Mouse (Mus musculus) embryo, embryonic 10 days (tissue): Measurements from ENCODE around the gene Scn9a.

Experiments used
- DNase-seq: peaks from one replicate; pipeline ENCODE4 v3.0.0-alpha.2; 2015; ENCODE audit warnings: low spot score

Gene Scn9a

DNA sequence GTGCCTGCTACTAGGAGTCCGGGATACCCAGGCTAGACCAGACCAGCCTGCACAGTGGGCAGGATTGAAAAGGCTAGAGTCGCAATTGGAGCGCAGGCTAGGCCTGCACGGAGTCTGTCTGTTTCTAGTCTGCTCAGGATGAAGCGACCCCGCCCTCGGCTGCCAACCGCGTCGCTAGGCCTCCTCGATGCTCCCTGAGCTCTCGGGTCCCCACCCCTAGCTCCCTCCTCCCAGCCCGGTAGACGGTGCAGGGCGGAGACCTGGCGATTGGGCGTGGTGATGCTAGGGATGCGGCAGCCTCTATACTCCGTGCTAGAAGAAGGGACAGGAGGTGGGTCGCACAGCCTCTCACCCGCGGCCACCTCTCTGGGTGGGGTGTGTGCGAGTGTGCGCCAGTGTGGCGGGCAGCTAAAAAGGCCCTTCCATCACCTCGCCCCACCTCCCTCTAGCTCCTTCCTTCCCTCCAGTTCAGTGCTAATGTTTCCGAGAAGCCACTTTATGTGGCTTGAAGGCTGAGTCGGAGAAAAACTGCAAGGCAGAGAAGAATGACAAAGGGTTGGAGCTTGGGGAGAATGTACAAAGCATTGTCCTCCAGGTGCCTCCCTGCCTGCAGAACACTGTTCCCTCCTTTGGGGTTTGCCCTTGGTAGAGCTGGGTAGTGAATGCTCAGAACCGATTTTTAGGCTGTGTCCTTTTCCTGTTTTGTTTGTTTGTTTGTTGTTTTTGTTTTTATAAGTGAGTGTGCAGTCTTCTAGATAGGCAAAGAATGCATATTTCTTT lies at the start of gene Scn9a:
Scn9a (minus strand) TSS at position 383 of the 780 bp plus-strand sequence.
- peak; percentile 67 for DNase-seq

- DNase-seq, result no peak
Measured at GRCm38 (mm10) chr2:66661988-66662387, 27.2 kb upstream of the Scn9a start.

- DNase-seq, result no peak
Measured at GRCm38 (mm10) chr2:66656430-66656829, 21.7 kb upstream of the Scn9a start.

- DNase-seq, result no peak
Measured at GRCm38 (mm10) chr2:66655431-66655830, 20.7 kb upstream of the Scn9a start.

GRCm38 (mm10) chr2:66644384-66644783 lies 9.6 kb upstream of the Scn9a start:
- peak; percentile 68 for DNase-seq

- no peak for DNase-seq
Measured at GRCm38 (mm10) chr2:66632728-66633127, 2.0 kb downstream of the Scn9a start.

DNA sequence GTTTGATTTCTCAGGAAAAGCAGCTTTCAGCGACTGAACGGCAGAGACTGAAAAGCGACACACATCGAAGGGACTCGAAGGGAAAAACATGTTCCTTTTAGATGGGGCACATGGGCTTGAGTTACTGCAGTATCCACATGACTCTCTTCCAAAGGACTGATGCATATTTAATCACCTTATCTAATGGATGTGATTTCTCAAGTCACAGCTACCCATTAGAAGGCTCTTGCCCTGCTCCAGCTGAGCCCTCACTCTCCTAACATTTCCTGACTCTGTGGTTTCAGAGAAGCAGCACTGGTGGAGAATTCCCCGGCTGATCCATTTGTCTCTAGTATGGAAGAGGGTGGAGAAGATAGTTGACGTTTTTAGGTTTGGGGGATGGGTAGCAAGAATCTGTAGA lies 23.7 kb downstream of the Scn9a start:
- DNase-seq, result no peak

DNA sequence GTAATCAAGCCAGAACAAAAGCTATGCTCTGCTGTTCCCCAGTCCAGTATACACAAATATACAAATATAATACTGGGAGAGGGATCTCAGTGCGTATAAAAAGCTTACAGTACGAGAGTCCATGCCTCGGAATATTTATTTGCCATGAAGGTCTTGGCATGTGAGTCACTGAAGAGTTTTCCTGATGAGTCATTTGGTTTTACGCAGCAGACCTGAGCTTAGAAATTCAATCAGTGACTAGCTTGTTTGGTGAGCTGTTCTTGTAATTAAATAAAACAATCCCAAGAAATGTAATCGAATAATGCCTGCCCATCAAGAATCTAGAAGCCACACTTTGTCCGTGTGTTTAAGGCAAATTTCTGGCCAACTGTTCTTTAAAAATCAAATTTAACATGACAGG lies 37.4 kb downstream of the Scn9a start:
- DNase-seq, result no peak

DNA sequence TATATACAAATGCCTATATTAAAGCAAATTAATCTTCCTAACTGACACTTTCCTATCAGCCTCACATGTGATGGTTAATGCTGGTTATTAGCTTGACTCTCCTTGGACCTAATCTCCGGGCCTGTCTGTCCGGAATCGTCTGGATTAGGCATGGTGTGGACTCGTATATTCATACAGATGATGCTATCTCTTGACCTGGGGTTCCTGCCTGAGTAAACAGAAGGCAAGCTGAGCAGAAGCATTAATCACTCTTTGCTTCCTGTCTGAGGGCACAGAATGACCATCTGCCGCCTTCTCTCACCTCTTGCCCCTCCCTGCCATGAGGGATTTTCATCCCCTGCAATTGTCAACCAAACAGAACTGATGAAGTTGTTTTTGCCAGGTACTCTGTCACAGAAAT lies 38.6 kb downstream of the Scn9a start:
- DNase-seq, result peak; percentile 33

GRCm38 (mm10) chr2:66590151-66590550 lies 44.6 kb downstream of the Scn9a start:
- DNase-seq, result no peak

DNA sequence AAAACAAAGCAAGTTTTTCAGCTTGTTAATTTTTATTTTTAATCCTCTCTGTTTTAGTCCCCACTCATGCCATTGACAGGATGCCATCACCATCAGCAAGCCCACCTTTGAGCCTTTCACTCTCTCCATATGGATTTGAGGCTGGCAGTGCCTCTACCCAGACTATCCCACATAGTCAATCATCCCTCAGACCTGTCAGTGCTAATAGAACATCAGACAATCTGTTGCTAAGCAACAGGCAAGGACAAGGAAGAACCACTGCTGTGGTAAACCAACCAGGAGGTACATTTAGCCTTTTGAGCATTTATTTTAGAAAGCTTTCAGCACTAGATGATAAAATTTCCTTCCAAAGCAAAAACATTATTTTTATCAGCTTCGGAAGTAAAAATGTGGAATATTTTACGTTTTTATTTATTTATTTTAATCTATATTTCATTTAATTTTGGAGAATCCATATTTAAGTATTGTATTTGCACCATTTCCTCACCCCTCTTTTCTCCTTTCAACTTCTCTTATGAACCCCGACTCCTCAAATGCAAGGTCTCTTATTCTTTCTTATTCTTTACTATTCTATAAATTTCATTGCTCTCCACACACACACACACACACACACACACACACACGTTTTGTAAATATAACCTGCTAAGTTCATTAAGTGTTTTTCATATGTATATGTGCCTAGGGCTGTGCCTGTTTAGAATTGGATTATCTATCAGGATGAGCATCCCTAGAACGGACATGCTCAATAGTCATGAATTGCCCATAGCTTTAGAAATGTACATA lies 54.5 kb downstream of the Scn9a start:
- DNase-seq, result peak; percentile 34

DNA sequence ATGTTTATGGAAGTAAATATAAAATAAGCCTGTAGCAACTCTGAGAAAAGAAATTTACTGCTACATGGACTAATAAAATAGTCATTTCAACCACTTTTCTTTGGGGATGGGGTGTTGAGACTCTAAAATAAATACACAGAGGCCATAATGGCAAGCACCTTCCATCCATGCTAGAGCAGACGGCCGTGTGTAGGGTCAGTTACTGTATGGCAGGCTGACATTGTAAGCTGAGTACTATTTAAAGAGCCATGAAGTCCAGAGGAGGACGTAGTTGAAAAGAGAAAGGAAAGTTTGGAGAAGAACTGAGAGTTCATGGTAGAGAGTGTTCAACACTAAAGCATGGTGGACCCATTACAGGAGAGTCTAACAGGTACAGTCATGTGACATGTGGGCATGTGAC lies 86.5 kb downstream of the Scn9a start:
- DNase-seq, result no peak

- DNase-seq, result peak; percentile 41
Measured at GRCm38 (mm10) chr2:66519966-66520365, 114.8 kb downstream of the Scn9a start.

DNA sequence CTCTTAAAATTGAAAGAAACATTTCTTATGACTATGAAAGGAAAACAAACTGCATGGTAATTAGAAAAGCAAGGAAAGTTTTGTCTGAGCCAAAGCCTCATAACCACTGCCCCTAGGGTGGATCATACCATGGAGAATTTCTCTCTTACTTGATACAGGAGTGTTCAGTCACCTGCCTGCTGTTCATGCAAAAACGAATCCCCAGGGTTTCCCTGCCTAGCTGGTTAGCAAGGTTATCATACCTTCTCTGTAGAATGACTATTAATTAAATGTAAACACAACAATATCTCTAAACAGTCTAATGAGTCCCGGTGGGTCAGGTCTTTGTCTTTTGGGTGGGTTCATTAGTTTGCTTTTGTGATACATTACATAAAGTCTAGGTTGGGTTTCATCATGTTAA lies 123.3 kb downstream of the Scn9a start:
- no peak for DNase-seq

DNA sequence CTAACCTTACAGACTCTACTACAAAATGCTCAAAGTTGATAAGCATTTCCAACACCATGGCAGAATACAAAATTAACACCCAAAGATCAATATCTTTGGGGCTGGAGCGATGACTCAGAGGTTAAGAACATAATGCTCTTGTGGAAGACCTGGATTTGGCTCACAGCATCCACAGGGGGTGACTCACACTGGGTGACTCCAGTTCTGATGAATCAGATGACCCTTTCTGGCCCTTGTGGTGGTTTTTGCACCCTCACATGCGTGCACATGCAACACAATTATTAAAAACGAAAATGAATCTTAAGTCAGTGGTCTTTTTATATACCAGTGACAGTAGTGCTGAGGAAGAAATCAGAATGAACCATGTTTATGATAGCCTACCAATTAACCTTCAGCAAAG lies 126.7 kb downstream of the Scn9a start:
- no peak for DNase-seq

DNA sequence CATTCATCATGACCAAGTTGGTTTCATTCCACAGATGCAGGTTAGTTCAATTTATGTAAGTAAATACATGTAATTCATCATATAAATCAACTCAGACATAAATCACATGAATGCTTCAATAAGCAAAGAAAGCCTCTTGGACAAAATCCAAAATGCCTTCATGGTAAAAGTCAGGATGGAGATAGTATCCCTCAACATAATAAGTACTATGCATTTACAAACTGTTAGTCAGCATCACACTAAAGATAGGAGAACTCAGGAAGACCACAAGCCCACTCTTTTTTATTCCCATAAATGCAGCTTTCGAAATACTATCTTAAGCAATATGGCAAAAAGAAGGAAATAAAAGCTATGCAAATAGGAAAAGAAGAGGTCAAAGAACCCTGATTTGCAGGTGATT lies 127.1 kb downstream of the Scn9a start:
- no peak for DNase-seq

GRCm38 (mm10) chr2:66502158-66502557 lies 132.6 kb downstream of the Scn9a start:
- DNase-seq, result no peak

DNA sequence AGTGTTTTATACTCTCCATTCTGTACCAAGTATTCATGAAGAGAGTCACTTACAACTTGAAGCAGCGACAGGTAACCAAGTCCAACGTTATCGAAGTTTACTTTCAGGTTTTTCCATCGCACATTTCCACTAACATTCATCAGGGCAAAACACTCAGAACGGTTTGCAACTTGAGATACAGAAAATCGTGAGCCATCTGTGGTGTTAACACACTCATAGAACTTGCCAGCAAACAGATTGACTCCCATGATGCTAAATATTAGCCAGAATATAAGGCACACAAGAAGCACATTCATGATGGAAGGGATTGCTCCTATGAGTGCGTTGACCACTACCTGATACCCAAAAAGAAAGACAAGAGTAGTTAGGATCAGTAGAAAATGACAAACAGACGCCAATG lies 140.2 kb downstream of the Scn9a start:
- DNase-seq, result no peak

- DNase-seq, result no peak
Measured at GRCm38 (mm10) chr2:66478395-66478794, 156.4 kb downstream of the Scn9a start.

- peak; percentile 70 for DNase-seq
Measured at GRCm38 (mm10) chr2:66473181-66473822, 161.5 kb downstream of the Scn9a start.

DNA sequence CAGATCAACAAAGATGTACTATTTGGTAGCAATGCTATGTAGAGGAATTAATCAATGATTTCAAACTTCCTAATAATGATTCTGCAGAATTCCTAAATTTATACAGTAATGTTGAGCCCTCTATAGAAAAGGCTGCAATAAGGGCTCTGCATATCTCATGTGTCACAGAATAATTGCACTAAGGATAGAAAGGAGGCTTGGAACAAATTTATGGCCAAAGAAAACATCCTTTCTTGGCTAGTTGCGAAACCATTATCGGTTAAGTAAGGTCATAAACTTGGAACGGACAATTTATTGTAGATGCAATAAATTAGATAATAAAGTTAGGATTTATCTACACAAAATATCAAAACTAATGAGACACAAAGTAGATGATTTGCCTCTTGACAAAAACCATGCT lies 169.3 kb downstream of the Scn9a start:
- DNase-seq, result no peak

DNA sequence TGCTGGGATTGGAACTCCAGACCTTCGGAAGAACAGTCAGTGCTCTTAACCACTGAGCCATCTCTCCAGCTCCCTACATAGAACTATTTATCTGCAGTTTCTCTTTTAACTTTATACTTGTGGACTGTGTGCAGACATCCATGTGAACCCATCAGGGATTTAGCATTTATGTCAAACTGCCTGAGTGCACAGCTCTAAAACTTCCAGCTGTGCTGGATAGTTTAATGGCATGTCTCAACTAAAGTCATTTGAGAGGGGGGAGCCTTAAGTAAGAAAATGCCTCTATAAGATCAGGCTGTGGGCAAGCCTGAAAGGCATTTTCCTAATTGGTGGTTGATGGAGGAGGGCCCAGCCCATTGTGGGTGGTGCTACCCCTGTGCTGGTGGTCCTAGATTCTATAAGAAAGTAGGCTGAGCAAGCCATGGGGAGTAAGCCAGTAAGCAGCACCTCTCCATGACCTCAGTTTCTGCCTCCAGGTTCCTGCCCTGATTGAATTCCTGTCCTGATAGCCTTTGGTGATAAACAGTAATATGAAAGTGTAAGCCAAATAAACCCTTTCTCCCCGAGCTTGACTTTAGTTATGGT lies 169.8 kb downstream of the Scn9a start:
- DNase-seq, result no peak

- no peak for DNase-seq
Measured at GRCm38 (mm10) chr2:66463916-66464315, 170.8 kb downstream of the Scn9a start.
